Mouse (Mus musculus): ENCODE results near the gene Creb3l1. TPM values are rescaled to one million over a fixed set of nuclear protein-coding genes. Genes with fewer than 3 reads are reported as not detected.

Creb3l1 gene
- polyA plus RNA-seq, 2 experiments, result 0.66 to 0.84 TPM

GRCm38 (mm10) chr2:91962864-91963401 lies 61.4 kb downstream of the Creb3l1 start:
- ATAC-seq (ENCODE audit: insufficient read depth), result peak; percentile 27
- TF ChIP-seq CTCF (IDR thresholded peaks at IDR 0.05; ENCODE audit: low read depth) (no peak), EP300 (IDR thresholded peaks at IDR 0.05; ENCODE audit: low read depth) (no peak)
- peak overlapping the region; percentile 68 to 73 for H3K4me3 ChIP-seq (ENCODE audit: insufficient read depth in 1 of 2, low read depth in 2 of 2, low read length in 2 of 2)
- H3K4me2 ChIP-seq (ENCODE audit: low read depth), result peak overlapping the region; percentile 86
- peaks cover 3% of the 10 kb centered on the region; the same call in 1 of the 2 replicates for H3K36me3 ChIP-seq (replicated peaks; ENCODE audit: control insufficient read depth, insufficient read depth, low read depth)
- under 1% methylated on average over 39 of the region's 39 CpGs for WGBS (ENCODE audit: insufficient replicate concordance)
- H3K9ac ChIP-seq (replicated peaks), result peak overlapping the region; percentile 76
- no peaks in the 10 kb centered on the region for H3K9me3 ChIP-seq (ENCODE audit: control insufficient read depth, low read length)
- H3K27me3 ChIP-seq (ENCODE audit: control insufficient read depth, insufficient read depth, low read length), result peaks cover 8% of the 10 kb centered on the region
- H3K4me1 ChIP-seq (replicated peaks; ENCODE audit: control insufficient read depth in 2 of 2, insufficient read depth in 2 of 2, low read length in 1 of 2), result peaks cover 30 to 50% of the 10 kb centered on the region in 2 experiments
- DNase-seq (ENCODE audit: low read depth in 3 of 3, low spot score in 3 of 3), result no peak
- H3K27ac ChIP-seq, result peak overlapping the region; percentile 24; the same call in 1 of the 2 replicates

GRCm38 (mm10) chr2:91961901-91962761 lies 62.2 kb downstream of the Creb3l1 start:
- WGBS (ENCODE audit: insufficient replicate concordance), result 18% methylated on average over 4 of the region's 4 CpGs
- no peak for ATAC-seq (ENCODE audit: insufficient read depth)

GRCm38 (mm10) chr2:91960459-91960858 lies 63.8 kb downstream of the Creb3l1 start:
- no peak for TF ChIP-seq CTCF (IDR thresholded peaks at IDR 0.05; ENCODE audit: low read depth)
- TF ChIP-seq EP300 (IDR thresholded peaks at IDR 0.05; ENCODE audit: low read depth), result no peak
- no peak for ATAC-seq (ENCODE audit: insufficient read depth)
- Histone ChIP-seq H3K4me2 (ENCODE audit: low read depth) (no peak overlapping the region), H3K4me3 (ENCODE audit: insufficient read depth in 1 of 2, low read depth in 2 of 2, low read length in 2 of 2) (no peak overlapping the region), H3K27me3 (ENCODE audit: control insufficient read depth, insufficient read depth, low read length) (peaks cover 5% of the 10 kb centered on the region), H3K27ac (no peak overlapping the region), H3K9ac (replicated peaks) (no peak overlapping the region), H3K36me3 (replicated peaks; ENCODE audit: control insufficient read depth, insufficient read depth, low read depth) (peaks cover 3% of the 10 kb centered on the region; the same call in 1 of the 2 replicates), H3K4me1 (replicated peaks; ENCODE audit: control insufficient read depth in 2 of 2, insufficient read depth in 2 of 2, low read length in 1 of 2) (peaks cover 43 to 68% of the 10 kb centered on the region in 2 experiments), H3K9me3 (ENCODE audit: control insufficient read depth, low read length) (no peaks in the 10 kb centered on the region)
- no peak for DNase-seq (ENCODE audit: low read depth in 3 of 3, low spot score in 3 of 3)
- 88% methylated on average over 5 of the region's 5 CpGs for WGBS (ENCODE audit: insufficient replicate concordance)

More at GRCm38 (mm10) chr2:91961901-91962761, 62.2 kb downstream of the Creb3l1 start:
- peaks cover 30 to 56% of the 10 kb centered on the region in 2 experiments for H3K4me1 ChIP-seq (replicated peaks; ENCODE audit: control insufficient read depth in 2 of 2, insufficient read depth in 2 of 2, low read length in 1 of 2)
- peak overlapping the region; percentile 68 to 73 for H3K4me3 ChIP-seq (ENCODE audit: insufficient read depth in 1 of 2, low read depth in 2 of 2, low read length in 2 of 2)
- peaks cover 3% of the 10 kb centered on the region; the same call in 1 of the 2 replicates for H3K36me3 ChIP-seq (replicated peaks; ENCODE audit: control insufficient read depth, insufficient read depth, low read depth)
- peaks cover 8% of the 10 kb centered on the region for H3K27me3 ChIP-seq (ENCODE audit: control insufficient read depth, insufficient read depth, low read length)
- DNase-seq (ENCODE audit: low read depth in 3 of 3, low spot score in 3 of 3), result no peak
- H3K9me3 ChIP-seq (ENCODE audit: control insufficient read depth, low read length), result no peaks in the 10 kb centered on the region
- peak overlapping the region; percentile 76 for H3K9ac ChIP-seq (replicated peaks)
- no peak for TF ChIP-seq EP300 (IDR thresholded peaks at IDR 0.05; ENCODE audit: low read depth)
- TF ChIP-seq CTCF (IDR thresholded peaks at IDR 0.05; ENCODE audit: low read depth), result no peak
- peak overlapping the region; percentile 86 for H3K4me2 ChIP-seq (ENCODE audit: low read depth)
- peak overlapping the region; percentile 42 for H3K27ac ChIP-seq

- no peaks in the 10 kb centered on the region for H3K9me3 ChIP-seq (ENCODE audit: control insufficient read depth, low read length)
- peaks cover 3% of the 10 kb centered on the region; the same call in 1 of the 2 replicates for H3K36me3 ChIP-seq (replicated peaks; ENCODE audit: control insufficient read depth, insufficient read depth, low read depth)
- H3K4me3 ChIP-seq (ENCODE audit: insufficient read depth in 1 of 2, low read depth in 2 of 2, low read length in 2 of 2), result no peak overlapping the region
- 69% methylated on average over 11 of the region's 11 CpGs for WGBS (ENCODE audit: insufficient replicate concordance)
- H3K4me1 ChIP-seq (replicated peaks; ENCODE audit: control insufficient read depth in 2 of 2, insufficient read depth in 2 of 2, low read length in 1 of 2), result peaks cover 45 to 74% of the 10 kb centered on the region in 2 experiments
- no peak for ATAC-seq (ENCODE audit: insufficient read depth)
- H3K9ac ChIP-seq (replicated peaks), result no peak overlapping the region; the same call in 1 of the 2 replicates
- TF ChIP-seq EP300 (IDR thresholded peaks at IDR 0.05; ENCODE audit: low read depth), result no peak
- TF ChIP-seq CTCF (IDR thresholded peaks at IDR 0.05; ENCODE audit: low read depth), result no peak
- no peak for DNase-seq (ENCODE audit: low read depth in 3 of 3, low spot score in 3 of 3)
- H3K27ac ChIP-seq, result no peak overlapping the region
- H3K4me2 ChIP-seq (ENCODE audit: low read depth), result no peak overlapping the region
- no peaks in the 10 kb centered on the region; the same call in 1 of the 2 replicates for H3K27me3 ChIP-seq (ENCODE audit: control insufficient read depth, insufficient read depth, low read length)
Observed at GRCm38 (mm10) chr2:91959544-91960410, 64.5 kb downstream of the Creb3l1 start.

All from liver, embryonic 14.5 days (tissue).